Mouse (Mus musculus) megakaryocyte progenitor cell, adult 5-6 weeks (primary cell): ENCODE data around the gene Amd1. TPM values are rescaled to one million over a fixed set of nuclear protein-coding genes. Genes with fewer than 3 reads are reported as not detected.

Source experiments
- ATAC-seq: replicated peaks from 2 replicates; pipeline ENCODE4 v1.8.0; 2016; ENCODE audit warnings: mild to moderate bottlenecking, moderate TSS enrichment, inconsistent platforms; ENCODE audit not compliant: poor library complexity
- total RNA-seq, 2 experiments: library from RNA; stranded (forward) in 1 of 2; stranded (reverse) in 1 of 2; fragments of 157-497, 149-512 nt in 1 of 2; fragments of 200-1000 nt in 1 of 2; gene quantifications; 2 replicates each; pipeline versions ENCODE4 v1.2.3 to v1.2.4; 2015 to 2017

Gene Amd1
- total RNA-seq, 2 experiments from 2014 or later = 160 to 170 TPM

- peak; percentile 61 for ATAC-seq
Measured at GRCm38 (mm10) chr10:40257414-40258255, 44.4 kb downstream of the Amd1 start, which contains the start of gene Gtf3c6. TSS of gene Gtf3c6 (minus strand) at chr10:40258108.

- peak; percentile 28 for ATAC-seq
Measured at GRCm38 (mm10) chr10:40256716-40257115, 45.3 kb downstream of the Amd1 start.

- ATAC-seq = no peak
Measured at GRCm38 (mm10) chr10:40250969-40251368, 51.0 kb downstream of the Amd1 start.

- ATAC-seq = no peak; the same call in 1 of the 2 replicates
Measured at GRCm38 (mm10) chr10:40249625-40250024, 52.4 kb downstream of the Amd1 start.

GRCm38 (mm10) chr10:40247166-40247716 is 54.7 kb downstream of the Amd1 start:
- no peak for ATAC-seq

GRCm38 (mm10) chr10:40246374-40247165 is 55.4 kb downstream of the Amd1 start, which contains the start of gene Rpf2:
TSS of gene Rpf2 (minus strand) at chr10:40247036.
- ATAC-seq = peak; percentile 96

- ATAC-seq = no peak
Measured at GRCm38 (mm10) chr10:40237826-40238225, 64.2 kb downstream of the Amd1 start.

Other genes with a start within 250 kb of the Amd1 start
- 39.2 and 40.8 TPM in 2 replicates for gene Slc16a10, start 159.9 kb downstream of the Amd1 start, total RNA-seq (2015)
- gene Slc16a10, start 159.9 kb downstream of the Amd1 start, total RNA-seq (2017) = 23.9 and 24.4 TPM in 2 replicates
- 97.3 and 109 TPM in 2 replicates for gene Rpf2, start 55.1 kb downstream of the Amd1 start, total RNA-seq (2015)
- gene Rpf2, start 55.1 kb downstream of the Amd1 start, total RNA-seq (2017) = 184 and 213 TPM in 2 replicates
- gene Gtf3c6, start 44.1 kb downstream of the Amd1 start, total RNA-seq (2015) = 69.0 and 87.6 TPM in 2 replicates
- 219 and 265 TPM in 2 replicates for gene Gtf3c6, start 44.1 kb downstream of the Amd1 start, total RNA-seq (2017)
- 47.8 and 49.0 TPM in 2 replicates for gene Cdk19, start 37.4 kb upstream of the Amd1 start, total RNA-seq (2015)
- gene Cdk19, start 37.4 kb upstream of the Amd1 start, total RNA-seq (2017) = 38.6 and 39.0 TPM in 2 replicates